Mouse (Mus musculus): ENCODE results near the gene Mrps7. TPM values are rescaled to one million over a fixed set of nuclear protein-coding genes. Genes with fewer than 3 reads are reported as not detected.

Gene Mrps7
- polyA plus RNA-seq, 1 experiment from 2014 or later, result 86.2 TPM

DNA sequence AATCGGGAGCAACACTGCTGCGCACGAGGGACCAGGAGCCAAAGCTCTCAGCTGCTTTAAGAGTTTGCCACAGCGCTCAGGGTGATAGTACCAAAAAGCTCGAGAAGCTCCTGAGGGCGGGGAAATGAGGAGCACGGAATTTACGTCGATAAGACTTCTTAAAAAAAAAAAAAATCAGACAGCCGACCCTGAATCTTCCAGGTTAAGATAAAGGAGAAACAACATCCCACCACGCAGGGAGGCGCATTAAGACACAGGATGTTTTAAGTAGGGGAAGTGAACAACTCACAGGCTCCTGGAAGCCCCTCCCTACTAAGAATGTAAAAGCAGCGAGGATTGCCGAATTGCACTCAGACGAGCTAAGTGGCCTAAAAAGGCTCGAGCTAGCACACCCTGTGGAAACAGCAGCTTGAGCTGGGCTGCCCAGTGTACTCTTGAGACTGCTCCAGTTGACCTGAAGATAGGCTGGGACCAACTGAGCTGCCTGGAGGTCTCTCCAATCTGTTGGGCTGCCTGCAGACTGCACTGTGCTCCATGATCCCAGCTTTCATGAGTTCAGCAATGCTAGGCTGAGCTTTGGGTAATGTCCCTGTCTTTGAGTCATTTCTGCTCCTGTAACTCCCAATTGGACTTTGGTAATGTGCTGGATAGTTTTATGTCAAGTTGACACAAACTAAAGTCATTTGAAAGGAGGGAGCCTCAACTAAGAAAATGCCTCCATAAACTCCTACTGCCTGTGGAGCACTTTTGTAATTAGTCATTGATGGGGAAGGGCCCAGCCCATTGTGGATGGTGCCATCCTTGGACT is 9.6 kb downstream of the Mrps7 start:
- under 1% methylated on average over 16 of the region's 16 CpGs for WGBS
- Histone ChIP-seq H3K36me3 (ENCODE audit: control insufficient read depth, insufficient read depth) (0 out of 2 replicates have a peak, but pooled peaks cover 9% of the 10 kb centered on the region), H3K4me2 (ENCODE audit: low read depth, low read length) (peak overlapping the region; percentile 88), H3K9me3 (replicated peaks; ENCODE audit: control insufficient read depth, low read length) (no peaks in the 10 kb centered on the region), H3K27me3 (ENCODE audit: control insufficient read depth, insufficient read depth, low read length) (no peaks in the 10 kb centered on the region), H3K27ac (ENCODE audit: low read length) (peak overlapping the region; percentile 98), H3K4me3 (ENCODE audit: low read length) (peak overlapping the region; percentile 83), H3K4me1 (ENCODE audit: control insufficient read depth, insufficient read depth, low read length) (peaks cover 16% of the 10 kb centered on the region), H3K9ac (ENCODE audit: low read length) (peak overlapping the region; percentile 91)
- ATAC-seq (replicated peaks; ENCODE audit: extremely low read depth, insufficient read depth, low FRiP score), result peak; percentile 18

DNA sequence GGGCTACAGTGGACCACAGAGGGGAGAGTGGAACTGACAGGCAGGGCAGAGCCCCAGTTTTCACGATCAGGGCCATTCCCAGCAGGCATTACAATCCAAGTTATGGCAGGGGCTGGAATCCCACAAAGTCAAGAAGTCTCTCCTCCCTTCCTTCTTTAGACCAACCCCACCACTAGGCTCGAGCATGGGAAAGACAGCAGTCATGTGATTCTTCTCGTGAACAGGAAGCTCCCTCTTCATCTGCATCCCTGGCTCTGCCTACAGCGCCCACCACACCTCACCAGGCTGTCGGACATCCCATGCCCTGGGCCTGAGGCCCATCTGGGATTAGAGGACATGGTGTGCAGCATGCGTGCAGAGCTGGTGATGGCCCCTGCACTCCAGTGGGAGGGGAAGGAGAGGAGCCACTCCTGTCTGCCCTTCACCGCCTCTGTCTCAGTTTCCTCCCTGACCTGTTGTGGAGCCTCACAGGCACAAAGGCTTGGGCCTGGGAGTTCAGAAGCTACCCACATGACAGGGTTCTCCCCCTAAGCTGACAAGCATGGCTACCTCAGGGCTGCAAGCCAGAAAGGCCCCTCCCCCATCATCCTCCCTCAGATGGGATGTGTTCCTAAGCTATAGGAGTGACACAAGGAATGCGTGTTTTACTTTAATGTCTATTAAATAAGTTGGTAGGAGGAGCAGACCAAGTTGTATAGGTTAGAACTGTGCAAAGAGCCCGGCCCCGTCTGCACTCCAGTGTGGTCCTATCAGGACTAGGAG is 10.8 kb downstream of the Mrps7 start:
- ATAC-seq (replicated peaks; ENCODE audit: extremely low read depth, insufficient read depth, low FRiP score), result no peak
- Histone ChIP-seq H3K9ac (ENCODE audit: low read length) (no peak overlapping the region), H3K36me3 (ENCODE audit: control insufficient read depth, insufficient read depth) (0 out of 2 replicates have a peak, but pooled peaks cover 3% of the 10 kb centered on the region), H3K4me1 (ENCODE audit: control insufficient read depth, insufficient read depth, low read length) (peaks cover 16% of the 10 kb centered on the region), H3K4me2 (ENCODE audit: low read depth, low read length) (no peak overlapping the region), H3K4me3 (ENCODE audit: low read length) (no peak overlapping the region), H3K9me3 (replicated peaks; ENCODE audit: control insufficient read depth, low read length) (no peaks in the 10 kb centered on the region), H3K27me3 (ENCODE audit: control insufficient read depth, insufficient read depth, low read length) (no peaks in the 10 kb centered on the region), H3K27ac (ENCODE audit: low read length) (no peak overlapping the region)
- 79% methylated on average over 10 of the region's 10 CpGs for WGBS

DNA sequence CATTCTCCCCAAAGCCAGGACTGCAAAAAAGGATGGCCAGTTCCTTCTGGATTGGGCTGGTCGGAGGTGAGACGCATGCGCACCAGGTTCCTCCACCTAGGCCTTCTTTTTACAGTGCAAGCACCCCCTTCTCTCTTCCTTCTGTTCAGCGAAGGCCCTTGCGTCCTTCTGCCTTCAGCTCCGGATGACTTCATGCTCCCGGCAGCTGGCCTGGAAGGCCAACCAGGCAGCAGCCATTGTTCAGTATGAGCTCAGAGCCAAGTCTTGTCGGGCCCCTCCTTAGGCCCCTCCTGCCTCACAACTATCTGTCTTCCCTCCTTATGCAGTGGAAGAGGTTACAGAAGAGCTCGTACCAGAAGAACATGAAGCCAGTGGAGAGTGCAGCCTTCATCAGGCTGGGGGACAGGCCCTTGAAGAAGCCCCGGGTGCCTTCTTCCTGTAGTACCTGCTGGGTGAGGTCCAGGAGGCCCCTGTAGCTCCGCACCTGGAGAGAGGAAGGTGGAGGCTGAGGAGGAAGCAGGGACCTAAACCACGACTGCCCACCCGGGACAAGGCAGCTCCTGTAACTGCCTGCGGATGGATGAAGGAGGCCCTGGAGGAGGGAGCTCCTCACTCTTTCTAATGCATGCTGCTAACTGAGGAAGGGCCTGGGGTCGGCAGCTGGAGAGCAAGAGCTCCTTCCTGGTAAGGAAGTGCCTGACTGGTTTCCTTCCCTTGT is 11.5 kb downstream of the Mrps7 start:
- 64% methylated on average over 15 of the region's 15 CpGs for WGBS
- ATAC-seq (replicated peaks; ENCODE audit: extremely low read depth, insufficient read depth, low FRiP score), result no peak
- H3K36me3 ChIP-seq (ENCODE audit: control insufficient read depth, insufficient read depth), result peaks cover 7% of the 10 kb centered on the region
- H3K27me3 ChIP-seq (ENCODE audit: control insufficient read depth, insufficient read depth, low read length), result no peaks in the 10 kb centered on the region
- H3K4me2 ChIP-seq (ENCODE audit: low read depth, low read length), result no peak overlapping the region
- peaks cover 16% of the 10 kb centered on the region for H3K4me1 ChIP-seq (ENCODE audit: control insufficient read depth, insufficient read depth, low read length)
- peak overlapping the region; percentile 31; the same call in 1 of the 2 replicates for H3K9ac ChIP-seq (ENCODE audit: low read length)
- H3K4me3 ChIP-seq (ENCODE audit: low read length), result no peak overlapping the region
- H3K9me3 ChIP-seq (replicated peaks; ENCODE audit: control insufficient read depth, low read length), result no peaks in the 10 kb centered on the region
- peak overlapping the region; percentile 48; the same call in 1 of the 2 replicates for H3K27ac ChIP-seq (ENCODE audit: low read length)

DNA sequence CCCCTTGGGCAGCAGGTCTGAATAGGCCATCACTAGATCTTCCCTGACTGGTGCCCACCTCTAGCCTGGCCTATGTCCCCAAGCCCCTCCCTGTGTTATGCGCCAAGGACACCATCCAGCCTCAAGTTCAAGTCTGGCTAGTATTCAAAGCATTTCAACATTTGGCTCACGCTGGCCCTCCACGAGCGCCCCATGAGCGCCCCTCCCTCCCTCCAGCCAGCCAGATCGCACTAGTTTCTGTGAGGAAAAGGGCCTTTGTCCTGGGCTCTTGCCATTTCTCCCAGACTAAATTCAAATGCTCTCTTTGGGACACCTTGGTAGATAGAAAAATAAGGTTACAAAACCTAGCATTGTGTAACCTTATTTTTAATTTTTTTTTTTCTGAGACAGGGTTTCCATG is 12.2 kb downstream of the Mrps7 start:
- peak overlapping the region; percentile 48; the same call in 1 of the 2 replicates for H3K27ac ChIP-seq (ENCODE audit: low read length)
- peak overlapping the region; percentile 31; the same call in 1 of the 2 replicates for H3K9ac ChIP-seq (ENCODE audit: low read length)
- H3K4me2 ChIP-seq (ENCODE audit: low read depth, low read length), result no peak overlapping the region
- WGBS, result 84% methylated on average over 6 of the region's 6 CpGs
- peaks cover 11% of the 10 kb centered on the region for H3K36me3 ChIP-seq (ENCODE audit: control insufficient read depth, insufficient read depth)
- H3K4me3 ChIP-seq (ENCODE audit: low read length), result no peak overlapping the region
- H3K4me1 ChIP-seq (ENCODE audit: control insufficient read depth, insufficient read depth, low read length), result peaks cover 16% of the 10 kb centered on the region
- no peaks in the 10 kb centered on the region for H3K9me3 ChIP-seq (replicated peaks; ENCODE audit: control insufficient read depth, low read length)
- no peaks in the 10 kb centered on the region for H3K27me3 ChIP-seq (ENCODE audit: control insufficient read depth, insufficient read depth, low read length)
- no peak for ATAC-seq (replicated peaks; ENCODE audit: extremely low read depth, insufficient read depth, low FRiP score)

DNA sequence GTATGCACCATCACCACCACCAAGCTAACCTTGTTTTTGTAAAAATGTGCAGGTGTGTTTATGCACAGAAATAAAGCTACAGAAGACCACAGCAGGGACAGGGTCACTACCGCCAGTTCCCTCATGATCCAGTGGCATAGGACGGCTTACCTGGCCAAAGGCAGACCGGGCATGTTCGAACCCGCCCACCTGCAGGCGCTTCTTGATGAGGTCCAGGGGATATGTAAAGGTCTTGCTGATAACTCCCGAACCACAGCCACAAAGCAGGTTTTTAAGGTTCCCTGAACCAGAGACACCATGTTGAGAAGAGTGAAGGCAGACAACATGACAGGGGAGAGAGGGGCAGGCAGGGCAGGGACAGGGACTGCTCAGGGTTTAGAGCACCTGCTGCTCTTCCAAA is 12.6 kb downstream of the Mrps7 start:
- 88% methylated on average over 7 of the region's 7 CpGs for WGBS
- Histone ChIP-seq H3K4me3 (ENCODE audit: low read length) (no peak overlapping the region), H3K4me1 (ENCODE audit: control insufficient read depth, insufficient read depth, low read length) (peaks cover 16% of the 10 kb centered on the region), H3K27ac (ENCODE audit: low read length) (no peak overlapping the region), H3K4me2 (ENCODE audit: low read depth, low read length) (no peak overlapping the region), H3K9me3 (replicated peaks; ENCODE audit: control insufficient read depth, low read length) (no peaks in the 10 kb centered on the region), H3K36me3 (ENCODE audit: control insufficient read depth, insufficient read depth) (peaks cover 13% of the 10 kb centered on the region), H3K27me3 (ENCODE audit: control insufficient read depth, insufficient read depth, low read length) (no peaks in the 10 kb centered on the region), H3K9ac (ENCODE audit: low read length) (no peak overlapping the region)
- ATAC-seq (replicated peaks; ENCODE audit: extremely low read depth, insufficient read depth, low FRiP score), result no peak

DNA sequence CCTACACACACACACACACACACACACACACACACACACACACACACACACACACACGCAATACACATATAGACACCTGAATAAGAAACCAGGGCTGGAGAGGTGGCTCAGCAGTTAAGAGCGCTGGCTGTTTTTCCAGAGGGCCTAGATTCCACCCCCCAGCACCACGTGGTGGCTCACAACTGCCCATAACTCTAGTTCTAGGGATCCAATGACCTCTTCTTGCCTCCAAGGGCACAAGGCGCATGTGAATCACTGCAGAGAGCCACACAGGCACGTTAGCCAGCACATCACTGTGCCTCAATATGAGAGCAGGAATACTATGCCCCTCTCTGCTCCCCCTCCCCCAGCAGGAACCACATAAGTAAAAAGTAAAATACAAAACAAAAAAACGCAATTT is 13.2 kb downstream of the Mrps7 start:
- Histone ChIP-seq H3K27ac (ENCODE audit: low read length) (no peak overlapping the region), H3K36me3 (ENCODE audit: control insufficient read depth, insufficient read depth) (peaks cover 14% of the 10 kb centered on the region), H3K9ac (ENCODE audit: low read length) (no peak overlapping the region), H3K9me3 (replicated peaks; ENCODE audit: control insufficient read depth, low read length) (no peaks in the 10 kb centered on the region), H3K4me3 (ENCODE audit: low read length) (no peak overlapping the region), H3K27me3 (ENCODE audit: control insufficient read depth, insufficient read depth, low read length) (no peaks in the 10 kb centered on the region), H3K4me1 (ENCODE audit: control insufficient read depth, insufficient read depth, low read length) (peaks cover 16% of the 10 kb centered on the region), H3K4me2 (ENCODE audit: low read depth, low read length) (no peak overlapping the region)
- ATAC-seq (replicated peaks; ENCODE audit: extremely low read depth, insufficient read depth, low FRiP score), result no peak
- 72% methylated on average over 6 of the region's 6 CpGs for WGBS

DNA sequence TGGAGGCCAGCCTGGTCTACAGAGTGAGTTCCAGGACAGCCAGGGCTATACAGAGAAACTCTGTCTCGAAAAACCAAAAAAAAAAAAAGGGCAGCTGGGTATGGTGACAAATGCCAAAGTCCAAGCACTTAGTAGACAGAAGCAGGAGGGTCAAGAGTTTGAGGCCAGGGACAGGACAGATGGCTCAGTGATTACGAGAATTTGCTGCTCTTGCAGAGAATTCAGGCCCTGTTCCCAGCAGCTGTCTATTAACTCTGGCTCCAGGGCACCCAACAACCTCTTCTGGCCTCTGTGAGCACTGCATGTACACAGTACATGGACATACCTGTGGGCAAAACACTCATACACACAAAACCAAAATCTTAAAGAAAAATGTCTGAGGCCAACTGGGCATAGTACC is 14.3 kb downstream of the Mrps7 start:
- no peak for ATAC-seq (replicated peaks; ENCODE audit: extremely low read depth, insufficient read depth, low FRiP score)
- H3K36me3 ChIP-seq (ENCODE audit: control insufficient read depth, insufficient read depth), result peaks cover 21% of the 10 kb centered on the region

DNA sequence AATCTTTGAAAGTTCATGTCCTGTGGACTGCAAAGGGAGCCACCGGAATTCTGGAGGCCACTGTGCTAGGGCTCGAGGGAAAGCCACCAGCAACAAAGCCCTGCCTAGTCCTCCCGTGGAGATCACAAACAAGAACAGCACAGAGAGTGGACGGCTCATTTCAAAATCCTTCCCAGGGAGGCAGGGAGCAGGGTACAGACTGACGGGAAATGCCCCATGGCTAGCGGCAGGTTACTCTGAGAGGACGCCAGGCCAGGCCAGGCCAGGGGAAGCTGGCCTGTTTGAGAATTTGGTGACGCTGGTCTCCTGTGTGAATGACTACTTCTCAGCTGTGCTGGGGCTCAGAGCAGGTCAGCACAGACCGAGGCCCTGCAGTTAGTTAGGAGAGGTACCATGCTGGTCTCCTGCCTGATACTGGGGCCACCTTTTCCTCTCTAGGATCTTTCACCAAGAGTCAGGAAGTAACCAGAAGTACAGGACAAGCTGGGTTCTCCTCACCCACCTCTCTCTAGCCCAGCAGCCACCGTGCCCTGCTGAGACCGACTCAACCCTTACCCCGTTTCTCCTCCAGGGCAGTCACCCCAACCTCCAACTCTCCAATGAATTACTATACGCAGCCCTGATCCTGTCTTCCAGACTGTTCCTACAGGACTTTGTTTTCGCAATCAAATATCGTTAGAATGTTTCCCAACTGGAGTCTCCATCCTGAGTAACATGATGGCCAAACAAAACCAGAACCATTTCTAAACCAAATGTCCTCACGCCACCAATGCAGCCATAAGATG is 15.2 kb downstream of the Mrps7 start:
- Histone ChIP-seq H3K4me3 (ENCODE audit: low read length) (no peak overlapping the region), H3K36me3 (ENCODE audit: control insufficient read depth, insufficient read depth) (peaks cover 25% of the 10 kb centered on the region), H3K4me1 (ENCODE audit: control insufficient read depth, insufficient read depth, low read length) (peaks cover 9% of the 10 kb centered on the region), H3K27ac (ENCODE audit: low read length) (no peak overlapping the region), H3K9me3 (replicated peaks; ENCODE audit: control insufficient read depth, low read length) (no peaks in the 10 kb centered on the region), H3K4me2 (ENCODE audit: low read depth, low read length) (no peak overlapping the region), H3K9ac (ENCODE audit: low read length) (no peak overlapping the region), H3K27me3 (ENCODE audit: control insufficient read depth, insufficient read depth, low read length) (no peaks in the 10 kb centered on the region)
- ATAC-seq (replicated peaks; ENCODE audit: extremely low read depth, insufficient read depth, low FRiP score), result no peak
- WGBS, result 89% methylated on average over 16 of the region's 16 CpGs

More for the DNA sequence above, 14.3 kb downstream of the Mrps7 start:
- Histone ChIP-seq H3K9me3 (replicated peaks; ENCODE audit: control insufficient read depth, low read length) (no peaks in the 10 kb centered on the region), H3K4me1 (ENCODE audit: control insufficient read depth, insufficient read depth, low read length) (peaks cover 16% of the 10 kb centered on the region), H3K27me3 (ENCODE audit: control insufficient read depth, insufficient read depth, low read length) (no peaks in the 10 kb centered on the region), H3K9ac (ENCODE audit: low read length) (no peak overlapping the region), H3K4me3 (ENCODE audit: low read length) (no peak overlapping the region), H3K27ac (ENCODE audit: low read length) (no peak overlapping the region), H3K4me2 (ENCODE audit: low read depth, low read length) (no peak overlapping the region)
- WGBS, result 84% methylated on average over 2 of the region's 2 CpGs

Data from heart, embryonic 16.5 days (tissue).